Mouse (Mus musculus) lung, adult 18-20 months (tissue): ENCODE data around the gene Ptprm.
A peak's percentile ranks its signal among the peaks of the same experiment; 100 is the strongest.

ENCODE experiments used
- DNase-seq, 2 experiments: peaks; one replicate each; pipeline ENCODE4 v3.0.0; 2022; ENCODE audit warnings: mixed read lengths in 2 of 2

The Ptprm gene

GRCm38 (mm10) chr17:67277124-67277910, 76.9 kb downstream of the Ptprm start:
- no peak for DNase-seq

DNA sequence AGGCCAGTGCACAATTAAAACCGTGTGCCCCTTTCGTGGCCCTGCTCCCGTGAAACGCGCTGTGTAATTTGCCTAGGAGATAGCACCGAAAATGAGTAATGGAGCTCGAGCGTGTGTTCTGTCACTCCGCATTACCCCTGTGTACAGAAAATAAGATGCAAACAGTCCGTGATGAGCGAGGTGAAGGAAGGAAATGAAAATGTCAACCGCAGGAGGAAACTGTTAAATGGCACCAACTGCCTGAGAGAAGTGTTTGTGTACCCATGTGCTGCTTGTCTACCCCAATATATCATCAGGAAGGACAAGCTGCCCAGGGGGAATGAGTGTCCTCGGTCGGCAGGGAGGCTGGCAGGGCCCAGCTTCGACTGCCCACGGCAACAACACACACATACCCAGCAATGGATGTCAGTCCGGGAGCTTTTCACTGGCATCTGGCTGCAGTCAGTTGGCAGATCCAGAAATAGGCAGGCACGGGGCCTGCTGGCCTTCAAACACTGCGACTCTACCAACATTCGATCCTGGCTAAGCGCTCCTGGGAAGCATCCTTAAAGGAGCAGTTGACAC, 79.6 kb downstream of the Ptprm start:
- no peak for DNase-seq

- DNase-seq, result no peak
Observed at GRCm38 (mm10) chr17:67272928-67273327, 81.3 kb downstream of the Ptprm start.

- DNase-seq, result no peak
Observed at GRCm38 (mm10) chr17:67268475-67269080, 85.7 kb downstream of the Ptprm start.

DNA sequence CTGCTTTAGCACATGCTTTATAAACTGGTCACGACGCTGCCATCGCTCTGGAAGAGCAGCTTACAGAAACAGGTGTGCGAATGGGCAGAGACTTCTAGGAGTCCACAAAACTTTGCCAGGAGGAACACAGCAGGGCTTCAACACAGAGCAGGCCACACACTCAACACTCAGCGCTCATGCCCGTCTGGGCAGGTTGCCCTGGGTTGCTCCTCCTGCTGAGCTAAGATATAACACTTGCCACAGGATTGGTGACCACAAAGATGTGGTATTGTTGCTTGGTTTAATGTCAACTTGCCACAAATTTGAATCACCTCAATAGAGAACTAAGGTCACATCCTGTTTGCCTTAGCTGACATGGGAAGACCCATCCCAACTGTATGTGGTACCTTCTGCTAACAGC, 88.0 kb downstream of the Ptprm start:
- DNase-seq, result no peak

DNA sequence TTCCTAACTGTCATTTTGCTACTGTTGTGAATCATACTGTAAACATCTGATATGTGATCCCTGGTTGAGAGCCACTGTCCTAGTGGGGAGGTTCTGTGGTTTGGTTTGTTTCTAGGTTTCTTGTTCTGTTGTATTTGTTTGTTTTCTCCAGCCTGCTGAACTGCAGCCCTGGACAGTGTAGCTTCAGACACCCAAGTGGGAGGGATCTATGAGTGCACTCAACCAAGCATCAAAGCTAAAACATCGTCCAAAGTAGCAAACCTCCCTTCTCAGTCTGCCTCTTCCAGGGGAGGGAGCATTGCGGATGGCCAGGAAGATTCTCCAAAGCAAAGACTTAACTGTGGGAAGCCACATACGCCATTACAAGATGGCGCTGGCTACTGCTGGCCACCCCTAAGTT, 88.7 kb downstream of the Ptprm start:
- DNase-seq, result no peak

GRCm38 (mm10) chr17:67264716-67265115, 89.5 kb downstream of the Ptprm start:
- no peak for DNase-seq

GRCm38 (mm10) chr17:67263024-67263423, 91.2 kb downstream of the Ptprm start:
- no peak for DNase-seq

DNA sequence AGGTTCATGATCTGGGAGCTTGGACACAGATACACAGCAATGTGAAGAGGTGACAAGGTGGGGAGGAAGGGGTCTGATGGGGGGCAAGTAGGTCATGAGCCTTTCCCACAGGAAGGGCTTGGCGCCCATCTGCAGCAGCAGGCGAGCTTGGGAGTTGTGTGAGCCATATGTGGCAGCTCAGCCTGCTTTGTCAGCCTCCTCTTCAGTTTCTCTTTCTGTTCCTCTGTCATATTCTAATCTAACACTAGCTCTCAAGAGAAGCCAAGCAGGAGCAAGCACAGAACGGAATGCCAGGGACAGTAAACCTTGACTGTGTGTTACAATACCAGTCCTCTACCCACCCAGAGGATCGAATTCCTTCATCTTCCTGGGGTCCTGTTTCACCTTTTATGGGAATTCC, 94.2 kb downstream of the Ptprm start:
- no peak for DNase-seq

DNA sequence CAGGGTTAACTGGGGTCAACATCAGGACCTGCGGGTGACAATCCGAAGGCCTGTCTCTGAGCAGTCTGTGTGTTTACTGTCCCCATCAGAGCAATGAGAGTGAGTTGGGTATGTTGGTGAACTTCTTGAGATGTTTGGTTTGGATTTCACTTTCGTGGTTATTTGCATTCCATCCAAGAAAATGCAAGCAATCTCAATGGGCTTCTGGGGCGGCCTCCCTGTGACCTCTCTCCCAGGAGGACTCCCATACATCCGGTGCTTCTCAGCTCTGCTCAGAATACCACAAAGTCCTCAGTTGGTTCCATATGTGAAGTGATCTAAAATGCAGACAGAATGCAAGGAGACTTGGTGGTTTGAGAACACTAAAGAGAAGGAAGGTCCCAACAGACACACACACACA, 96.5 kb downstream of the Ptprm start:
- DNase-seq, result peak; percentile 65 to 74

GRCm38 (mm10) chr17:67256171-67256570, 98.1 kb downstream of the Ptprm start:
- DNase-seq, result no peak

DNA sequence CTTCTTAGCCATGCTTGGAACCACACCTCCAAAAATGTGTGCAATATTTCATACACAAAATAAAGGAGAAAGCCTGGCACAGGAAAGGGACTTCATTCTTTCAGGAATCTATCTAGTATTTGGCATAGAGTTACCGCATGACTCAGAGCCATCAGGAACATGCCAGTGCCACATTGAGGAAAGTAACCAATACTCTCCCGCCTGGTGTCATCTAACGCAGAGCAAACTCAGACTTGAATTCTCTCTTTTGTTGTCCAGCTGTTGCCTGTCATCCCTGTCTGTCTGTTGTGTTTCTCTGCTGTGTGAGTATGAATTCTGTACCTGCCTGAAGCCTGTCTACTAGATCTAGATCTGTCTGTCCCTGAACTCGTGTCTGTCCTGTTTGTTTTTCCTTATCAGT, 100.8 kb downstream of the Ptprm start:
- DNase-seq, result no peak

- peak; percentile 28 to 56 for DNase-seq
Observed at GRCm38 (mm10) chr17:67252992-67253391, 101.3 kb downstream of the Ptprm start.

DNA sequence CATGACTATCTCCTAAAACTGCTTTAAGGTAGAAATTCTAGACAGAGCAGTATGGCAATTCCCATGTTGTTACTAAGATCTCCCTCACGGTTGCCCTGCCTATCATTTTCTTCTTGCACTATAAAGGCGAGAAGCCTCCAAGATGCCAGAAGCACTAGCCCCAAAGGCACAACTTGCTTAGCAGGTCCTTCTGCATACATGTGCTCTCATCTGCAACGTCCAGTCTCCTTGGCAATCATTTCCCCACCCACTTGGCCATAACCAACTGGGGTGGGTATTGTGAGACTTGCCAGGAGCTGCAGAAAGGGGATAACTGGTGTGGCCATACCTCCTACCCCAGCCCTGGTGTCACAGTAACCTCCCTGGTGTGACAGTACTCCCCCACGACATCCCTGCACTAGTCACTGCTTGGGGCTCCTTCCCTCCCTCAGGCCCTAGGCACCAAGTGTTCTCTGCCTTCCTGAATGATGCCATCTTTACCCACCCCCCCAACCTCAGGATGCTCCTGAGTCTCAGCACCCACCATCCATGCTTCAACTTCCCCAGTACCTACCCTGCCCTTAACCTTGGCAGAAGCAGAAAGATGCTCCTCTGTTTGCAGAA, 108.9 kb downstream of the Ptprm start:
- peak in 1 of 2 experiments; percentile 24 for DNase-seq

DNA sequence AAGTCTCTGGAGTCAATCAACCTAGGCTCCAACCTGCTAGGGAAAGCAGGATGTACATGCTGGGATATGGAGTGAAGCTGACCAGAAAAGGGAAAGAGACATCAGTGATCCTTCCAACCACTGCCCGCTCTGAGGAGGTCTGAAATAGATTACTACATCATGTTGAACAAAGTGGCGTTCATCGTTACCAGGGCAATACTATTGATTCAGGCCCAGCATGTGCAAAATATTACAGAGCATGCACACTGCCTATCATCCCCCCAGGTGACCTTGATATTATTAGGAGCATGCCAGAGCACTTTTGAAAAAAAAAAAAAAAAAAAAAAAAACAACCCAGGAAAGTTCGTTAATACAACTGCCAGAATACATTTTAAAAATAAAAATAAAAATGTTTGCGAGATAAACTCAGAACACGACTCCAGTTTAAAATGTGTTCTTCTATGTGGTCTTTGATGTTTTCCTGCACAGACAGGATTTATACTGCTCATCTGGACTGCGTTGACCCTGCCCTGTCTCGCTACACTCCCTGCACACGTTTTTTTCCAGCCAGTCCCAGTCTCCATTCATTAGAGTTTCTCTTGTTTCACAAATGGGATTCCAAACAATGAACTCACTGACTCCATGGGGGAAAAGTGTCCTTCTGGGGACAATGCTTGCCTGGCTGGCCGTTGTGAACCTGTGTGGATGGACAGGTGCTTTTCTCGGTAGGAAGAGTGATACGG, 111.3 kb downstream of the Ptprm start:
- DNase-seq, result no peak

GRCm38 (mm10) chr17:67241951-67242773, 112.1 kb downstream of the Ptprm start:
- DNase-seq, result no peak

DNA sequence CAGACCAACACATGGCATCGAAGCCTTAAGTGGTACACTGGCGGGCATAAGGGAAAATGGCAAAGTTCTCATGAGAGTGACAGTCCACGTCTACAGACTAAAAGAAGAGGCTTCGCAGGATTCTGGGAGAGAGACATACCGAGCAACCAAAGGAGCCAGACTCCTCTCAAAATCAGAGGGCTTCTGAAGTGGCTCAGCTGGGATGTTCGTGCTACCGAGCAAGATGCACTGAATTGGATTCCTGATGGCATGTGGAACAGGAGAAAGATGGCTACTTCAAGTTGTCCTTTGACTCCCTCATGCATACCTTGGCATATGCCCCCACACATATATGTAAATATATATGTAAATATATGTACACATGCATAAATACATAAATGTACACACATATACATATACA, 115.4 kb downstream of the Ptprm start:
- no peak for DNase-seq

DNA sequence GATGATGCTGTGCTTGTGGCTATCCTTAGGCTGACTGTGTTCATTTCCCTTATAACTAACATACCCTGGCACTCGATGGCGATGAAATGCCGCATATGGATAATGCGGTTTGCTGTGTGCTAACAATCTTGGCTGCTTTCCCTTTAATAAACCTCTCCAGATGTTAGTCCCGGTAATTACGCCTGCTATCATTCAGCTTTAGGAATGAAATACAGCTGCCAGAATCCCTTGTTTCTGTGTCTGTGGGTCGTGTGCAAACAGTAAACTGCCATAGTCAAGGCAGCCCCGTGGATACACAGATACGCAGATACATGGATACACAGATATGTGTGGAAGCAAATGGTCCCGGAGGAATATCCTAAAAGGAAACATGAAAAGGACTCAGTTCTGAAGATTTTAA, 116.8 kb downstream of the Ptprm start:
- no peak for DNase-seq

DNA sequence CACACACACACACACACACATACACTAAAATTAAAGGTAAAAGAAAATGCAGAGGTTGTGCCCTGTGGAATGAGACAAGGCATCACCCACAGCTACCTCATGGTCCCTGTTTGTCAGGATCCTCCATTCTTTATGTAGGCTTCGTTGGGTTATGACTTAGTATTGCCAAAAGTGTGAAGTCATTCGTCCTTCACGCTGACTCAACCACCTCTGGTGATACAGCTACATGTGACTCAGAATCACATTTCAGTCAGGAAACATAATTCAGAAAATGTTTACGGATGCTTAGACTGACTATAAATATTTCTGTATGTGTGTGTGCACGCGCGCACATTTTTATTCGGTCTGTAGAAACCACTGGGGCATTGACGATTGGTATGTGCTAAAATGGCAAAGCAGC, 121.2 kb downstream of the Ptprm start:
- DNase-seq, result no peak

DNA sequence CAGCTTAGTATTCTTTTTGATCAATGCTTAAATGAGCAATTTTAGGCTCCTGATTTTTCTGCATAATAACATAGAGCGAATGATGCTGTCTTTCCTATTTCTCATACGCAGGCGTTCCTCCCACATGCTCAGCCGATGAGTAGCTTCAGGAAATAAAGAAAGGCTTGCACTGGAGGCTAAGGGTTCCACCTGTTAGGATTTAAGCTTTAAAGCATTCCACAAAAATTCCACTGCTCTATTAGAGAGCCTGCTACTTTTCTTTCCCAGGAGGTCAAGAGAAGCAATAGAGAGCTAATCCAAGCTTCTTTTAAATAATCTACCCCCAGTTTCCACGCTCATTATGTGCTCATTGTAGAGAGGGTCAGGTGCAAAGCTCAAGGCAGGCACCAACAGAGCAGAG, 127.3 kb downstream of the Ptprm start:
- DNase-seq, result no peak

GRCm38 (mm10) chr17:67215326-67215725, 138.9 kb downstream of the Ptprm start:
- no peak for DNase-seq

DNA sequence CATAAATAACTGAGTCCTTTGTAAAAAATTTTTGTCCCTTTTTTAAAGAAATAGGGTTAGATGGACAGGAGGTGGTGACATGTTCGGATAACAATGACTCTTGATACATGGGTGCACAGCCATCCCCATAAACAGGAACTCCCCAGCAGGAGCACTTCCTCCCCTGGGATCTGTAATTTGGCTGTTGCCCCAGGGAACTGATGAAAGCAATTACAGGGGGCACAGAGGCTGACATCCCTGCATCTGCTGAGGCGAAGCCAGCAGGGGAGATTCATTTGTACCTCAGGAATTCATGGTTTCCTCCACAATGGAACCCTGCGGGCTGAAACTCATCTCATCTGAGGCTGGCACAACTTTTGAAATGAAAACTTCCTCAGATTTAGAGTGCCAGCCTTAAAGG, 140.5 kb downstream of the Ptprm start:
- no peak for DNase-seq
